Mouse (Mus musculus) lung, adult 2 months (tissue): ENCODE measurements around the gene Krt28.

Source experiments
- CTCF ChIP-seq: fragments of 200-500 bp; IDR thresholded peaks from 2 replicates; pipeline ENCODE4 v1.5.1; 2011; ENCODE audit warnings: mild to moderate bottlenecking, low read length, control low read depth; ENCODE audit not compliant: insufficient read depth
- POLR2A ChIP-seq: fragments of 200-500 bp; IDR thresholded peaks from 2 replicates; pipeline ENCODE4 v1.6.1; 2011; ENCODE audit warnings: low read depth, mild to moderate bottlenecking, control low read depth, low read length, borderline replicate concordance; ENCODE audit errors: extremely low read depth

GRCm38 (mm10) chr11:99398832-99399231, 24.1 kb upstream of the Krt28 start:
- no peak for TF ChIP-seq CTCF
- TF ChIP-seq POLR2A = no peak
